Mouse (Mus musculus): ENCODE measurements around the gene Hacd2. TPM values are rescaled to one million over a fixed set of nuclear protein-coding genes. Genes with fewer than 3 reads are reported as not detected.

The Hacd2 gene
- 63.4 and 67.4 TPM in 2 replicates for polyA plus RNA-seq (2012; rRNA removed)

GRCm38 (mm10) chr16:35022242-35023137 is at the start of gene Hacd2:
TSS of gene Hacd2 (plus strand) at chr16:35022428.

GRCm38 (mm10) chr16:35154641-35155390 is 132.6 kb downstream of the Hacd2 start, which contains the start of gene Adcy5:
TSS of gene Adcy5 (plus strand) at chr16:35154877.

Other genes starting within 250 kb of the Hacd2 start
- gene Adcy5, start 132.4 kb downstream of the Hacd2 start, polyA plus RNA-seq (2012; rRNA removed) = 0.90 and 1.0 TPM in 2 replicates